Mouse (Mus musculus) MEL (cell line): ENCODE results near the gene Notch2. TPM values are rescaled to one million over a fixed set of nuclear protein-coding genes. Genes with fewer than 3 reads are reported as not detected.
A peak's percentile ranks its signal among the peaks of the same experiment; 100 is the strongest.

Experiments
- DNase-seq: peaks from one replicate; pipeline ENCODE4 v3.0.0; 2011; ENCODE audit warnings: low read depth, low spot score
- H3K27ac ChIP-seq: 2 replicates; pipeline ENCODE4 v1.5.1; 2012; ENCODE audit warnings: low read depth, mild to moderate bottlenecking, control low read depth, low read length, moderate library complexity; ENCODE audit not compliant: control insufficient read depth
- H3K27me3 ChIP-seq, 2 experiments: fragments of 150-350 bp in 1 of 2; sonication (generic) in 1 of 2; 2 replicates each; pipeline ENCODE4 v1.6.1; 2012; ENCODE audit warnings: low read length in 2 of 2, mild to moderate bottlenecking in 2 of 2, improper control_type of control experiment in 1 of 2, moderate library complexity in 1 of 2; ENCODE audit not compliant: insufficient read depth in 2 of 2, control insufficient read depth in 1 of 2
- H3K36me3 ChIP-seq, 2 experiments: 2 replicates each; pipeline ENCODE4 v1.6.1; 2012 to 2014; ENCODE audit warnings: low read length in 2 of 2, improper control_type of control experiment in 1 of 2, inconsistent platforms in 1 of 2, mild to moderate bottlenecking in 1 of 2; ENCODE audit not compliant: insufficient read depth in 2 of 2, control insufficient read depth in 1 of 2
- H3K4me1 ChIP-seq, 2 experiments: fragments of 150-350 bp in 1 of 2; sonication (generic) in 1 of 2; 2 replicates each; pipeline ENCODE4 v1.6.1; 2012; ENCODE audit warnings: low read length in 2 of 2, improper control_type of control experiment in 1 of 2, mild to moderate bottlenecking in 1 of 2; ENCODE audit not compliant: insufficient read depth in 2 of 2, control insufficient read depth in 1 of 2
- H3K4me3 ChIP-seq, 2 experiments: fragments of 150-350 bp in 1 of 2; sonication (generic) in 1 of 2; 2 replicates each; pipeline ENCODE4 v1.5.1; 2012; ENCODE audit warnings: low read depth in 2 of 2, low read length in 2 of 2, mild to moderate bottlenecking in 2 of 2, moderate library complexity in 2 of 2, control low read depth in 1 of 2, improper control_type of control experiment in 1 of 2; ENCODE audit not compliant: control insufficient read depth in 1 of 2, insufficient read depth in 1 of 2
- H3K79me2 ChIP-seq: 2 replicates; pipeline ENCODE4 v1.6.1; 2012; ENCODE audit warnings: mild to moderate bottlenecking, low read length, moderate library complexity; ENCODE audit not compliant: control insufficient read depth, poor library complexity, insufficient read depth
- H3K9ac ChIP-seq: 2 replicates; pipeline ENCODE4 v1.6.1; 2012; ENCODE audit warnings: low read depth, mild to moderate bottlenecking, control low read depth, low read length, moderate library complexity; ENCODE audit not compliant: control insufficient read depth, poor library complexity, severe bottlenecking
- H3K9me3 ChIP-seq: fragments of 150-350 bp; sonication (generic); replicated peaks from 2 replicates; pipeline ENCODE4 v1.6.1; 2012; ENCODE audit warnings: mild to moderate bottlenecking, low read length, improper control_type of control experiment, moderate library complexity; ENCODE audit not compliant: insufficient read depth
- BHLHE40 ChIP-seq: IDR thresholded peaks from 2 replicates; pipeline ENCODE4 v1.6.1; 2012; ENCODE audit warnings: low read depth, mild to moderate bottlenecking, inconsistent platforms, low read length, improper control_type of control experiment, borderline replicate concordance
- CTCF ChIP-seq, 3 experiments: IDR thresholded peaks in 2 of 3; conservative IDR thresholded peaks in 1 of 3; 2 replicates each; pipeline ENCODE4 v1.5.1; 2011 to 2012; ENCODE audit warnings: low read length in 3 of 3, low read depth in 2 of 3, mild to moderate bottlenecking in 2 of 3, improper control_type of control experiment in 1 of 3, inconsistent platforms in 1 of 3, mixed read lengths in 1 of 3, moderate library complexity in 1 of 3; ENCODE audit not compliant: control insufficient read depth in 1 of 3, insufficient read depth in 1 of 3, poor library complexity in 1 of 3, severe bottlenecking in 1 of 3
- EP300 ChIP-seq, 2 experiments: IDR thresholded peaks; 2 replicates each; pipeline ENCODE4 v1.6.1; 2011; ENCODE audit warnings: improper control_type of control experiment in 2 of 2, low read length in 2 of 2, low read depth in 1 of 2, mild to moderate bottlenecking in 1 of 2
- ETS1 ChIP-seq: IDR thresholded peaks from 2 replicates; pipeline ENCODE4 v1.6.1; 2012; ENCODE audit warnings: low read depth, mild to moderate bottlenecking, inconsistent platforms, low read length, improper control_type of control experiment, moderate library complexity
- GABPA ChIP-seq: IDR thresholded peaks from 2 replicates; pipeline ENCODE4 v1.6.1; 2012; ENCODE audit warnings: low read depth, mild to moderate bottlenecking, inconsistent platforms, low read length, improper control_type of control experiment, moderate library complexity
- JUND ChIP-seq: IDR thresholded peaks from 2 replicates; pipeline ENCODE4 v1.6.1; 2011; ENCODE audit warnings: low read depth, mild to moderate bottlenecking, improper control_type of control experiment, low read length
- MAZ ChIP-seq: IDR thresholded peaks from 2 replicates; pipeline ENCODE4 v1.6.1; 2012; ENCODE audit warnings: low read depth, mild to moderate bottlenecking, inconsistent platforms, low read length, improper control_type of control experiment
- MXI1 ChIP-seq: IDR thresholded peaks from 2 replicates; pipeline ENCODE4 v1.6.1; 2011; ENCODE audit warnings: mild to moderate bottlenecking, low read depth, low read length, improper control_type of control experiment
- MYB ChIP-seq: IDR thresholded peaks from 2 replicates; pipeline ENCODE4 v1.6.1; 2011; ENCODE audit warnings: mild to moderate bottlenecking, low read depth, low read length, improper control_type of control experiment
- MYC ChIP-seq: IDR thresholded peaks from 2 replicates; pipeline ENCODE4 v1.6.1; 2011; ENCODE audit warnings: low read depth, mild to moderate bottlenecking, low read length, improper control_type of control experiment, moderate library complexity
- POLR2A ChIP-seq, 2 experiments: IDR thresholded peaks; 2 replicates each; pipeline ENCODE4 v1.6.1; 2011 to 2012; ENCODE audit warnings: low read length in 2 of 2, mild to moderate bottlenecking in 2 of 2, control low read depth in 1 of 2, improper control_type of control experiment in 1 of 2, low read depth in 1 of 2, moderate library complexity in 1 of 2; ENCODE audit not compliant: control insufficient read depth in 1 of 2, insufficient read depth in 1 of 2, poor library complexity in 1 of 2
- RAD21 ChIP-seq: IDR thresholded peaks from 2 replicates; pipeline ENCODE4 v1.6.1; 2011; ENCODE audit warnings: mild to moderate bottlenecking, low read depth, low read length, improper control_type of control experiment
- RCOR1 ChIP-seq: IDR thresholded peaks from 2 replicates; pipeline ENCODE4 v1.6.1; 2012; ENCODE audit warnings: low read depth, mild to moderate bottlenecking, inconsistent platforms, low read length, improper control_type of control experiment
- SIN3A ChIP-seq: IDR thresholded peaks from 2 replicates; pipeline ENCODE4 v1.6.1; 2012; ENCODE audit warnings: low read length, improper control_type of control experiment, inconsistent platforms
- UBTF ChIP-seq: IDR thresholded peaks from 2 replicates; pipeline ENCODE4 v1.6.1; 2012; ENCODE audit warnings: low read depth, mild to moderate bottlenecking, inconsistent platforms, low read length, improper control_type of control experiment, moderate library complexity, borderline replicate concordance; ENCODE audit not compliant: insufficient read depth
- USF1 ChIP-seq: IDR thresholded peaks from 2 replicates; pipeline ENCODE4 v1.6.1; 2014; ENCODE audit warnings: low read depth, mild to moderate bottlenecking, inconsistent platforms, low read length, improper control_type of control experiment, moderate library complexity
- ZC3H11A ChIP-seq: IDR thresholded peaks from 2 replicates; pipeline ENCODE4 v1.6.1; 2012; ENCODE audit warnings: low read depth, mild to moderate bottlenecking, inconsistent platforms, low read length, improper control_type of control experiment
- ZKSCAN1 ChIP-seq: IDR thresholded peaks from 2 replicates; pipeline ENCODE4 v1.6.1; 2012; ENCODE audit warnings: low read depth, mild to moderate bottlenecking, inconsistent platforms, low read length, improper control_type of control experiment, moderate library complexity
- polyA plus RNA-seq, 2 experiments: library from polyadenylated mRNA; stranded (reverse) in 1 of 2; unstranded in 1 of 2; fragments of >175 nt in 1 of 2; fragments of >200 nt in 1 of 2; gene quantifications; 2 replicates each; pipeline versions ENCODE4 v1.2.1 to v1.2.4; 2012; ENCODE audit warnings: low replicate concordance in 2 of 2, low read depth in 1 of 2; ENCODE audit not compliant: insufficient read length in 2 of 2, insufficient read depth in 1 of 2, missing spikeins in 1 of 2
- total RNA-seq: library from RNA; depleted of rRNA; stranded (reverse); fragments of 300-350 nt; gene quantifications from 2 replicates; pipeline ENCODE4 v1.2.3, GENCODE M21; 2012

Notch2 gene
- total and polyA plus RNA-seq, 3 experiments, result 16.2 to 36.6 (median 16.6) TPM

DNA sequence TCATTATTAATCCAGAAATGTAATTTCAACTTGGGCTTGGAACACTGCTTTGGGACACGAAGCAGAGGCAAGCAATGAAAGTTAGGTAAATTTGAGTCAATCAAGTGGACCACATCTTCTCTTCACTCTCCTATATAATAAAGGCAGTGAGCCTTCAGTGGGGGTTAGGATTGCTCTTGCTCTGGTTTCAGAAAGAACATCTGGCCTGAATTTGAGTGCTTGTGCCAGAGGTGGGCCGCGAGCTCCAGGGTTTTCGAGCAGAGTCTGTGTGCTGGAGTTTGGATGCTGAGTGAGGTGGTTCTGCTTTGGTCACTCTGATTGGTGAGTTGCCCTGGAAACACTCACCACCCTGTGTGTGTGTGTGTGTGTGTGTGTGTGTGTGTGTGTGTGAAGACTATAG is 73.1 kb downstream of the Notch2 start:
- no peak for DNase-seq
- peak overlapping the region in 1 of 2 experiments; percentile 35; a peak in 2 of 4 replicates for H3K4me3 ChIP-seq
- H3K79me2 ChIP-seq, result no peaks in the 10 kb centered on the region
- peak overlapping the region; percentile 71 for H3K27ac ChIP-seq
- H3K36me3 ChIP-seq, result peaks cover 0 to 48% of the 10 kb centered on the region in 2 experiments
- TF ChIP-seq CTCF (IDR thresholded peaks at IDR 0.05 in 2 of 3, conservative IDR thresholded peaks at IDR 0.05 in 1 of 3; ENCODE audit: control insufficient read depth in 1 of 3, insufficient read depth in 1 of 3, low read depth in 2 of 3, low read length in 3 of 3, poor library complexity in 1 of 3, severe bottlenecking in 1 of 3) (no peak), RAD21 (no peak), GABPA (no peak), JUND (no peak), MYB (no peak), ZC3H11A (no peak), RCOR1 (no peak), MAZ (no peak), BHLHE40 (no peak), UBTF (no peak), USF1 (no peak)
- peaks cover 43 to 58% of the 10 kb centered on the region in 2 experiments for H3K4me1 ChIP-seq
- H3K27me3 ChIP-seq, result no peaks in the 10 kb centered on the region
- H3K9me3 ChIP-seq, result no peaks in the 10 kb centered on the region
- no peak overlapping the region for H3K9ac ChIP-seq

GRCm38 (mm10) chr3:98086860-98087259 is 73.5 kb downstream of the Notch2 start:
- Histone ChIP-seq H3K4me3 (no peak overlapping the region), H3K27ac (peak overlapping the region; percentile 71), H3K36me3 (peaks cover 0 to 44% of the 10 kb centered on the region in 2 experiments), H3K9me3 (no peaks in the 10 kb centered on the region), H3K9ac (no peak overlapping the region), H3K27me3 (no peaks in the 10 kb centered on the region), H3K4me1 (peaks cover 40 to 56% of the 10 kb centered on the region in 2 experiments), H3K79me2 (no peaks in the 10 kb centered on the region)
- peak; percentile 30 for DNase-seq
- peak; percentile 98 for TF ChIP-seq ETS1
- TF ChIP-seq SIN3A, result peak; percentile 74; the same call in 1 of the 2 replicates
- peak; percentile 48; the same call in 1 of the 2 replicates for TF ChIP-seq BHLHE40
- TF ChIP-seq MXI1, result peak; percentile 61; the same call in 1 of the 2 replicates
- 0 out of 2 replicates have a peak, but pooled peaks have one; percentile 41 for TF ChIP-seq MYB
- no peak for TF ChIP-seq ZKSCAN1
- peak; percentile 48 to 69 for TF ChIP-seq EP300 (IDR thresholded peaks at IDR 0.05; ENCODE audit: low read depth in 1 of 2, low read length in 2 of 2)
- no peak for TF ChIP-seq MYC
- TF ChIP-seq POLR2A (IDR thresholded peaks at IDR 0.05; ENCODE audit: control insufficient read depth in 1 of 2, insufficient read depth in 1 of 2, low read depth in 1 of 2, low read length in 2 of 2, poor library complexity in 1 of 2), result no peak
